Mouse (Mus musculus) limb, embryonic 14.5 days (tissue): ENCODE data around the gene Plekhg4. TPM values are rescaled to one million over a fixed set of nuclear protein-coding genes. Genes with fewer than 3 reads are reported as not detected.

ENCODE experiments used
- ATAC-seq: fragments of 200-750 bp; cut with Nextera tagmentation; 2 replicates; pipeline ENCODE4 v1.8.0; 2017; ENCODE audit warnings: low read depth, moderate number of reproducible peaks, moderate TSS enrichment; ENCODE audit not compliant: low FRiP score
- DNase-seq: peaks from one replicate; pipeline ENCODE4 v3.0.0-alpha.2; 2015; ENCODE audit warnings: low spot score
- H3K27ac ChIP-seq: fragments of 300-500 bp; sonication (generic); replicated peaks from 2 replicates; pipeline ENCODE4 v1.5.1; 2014; ENCODE audit warnings: low read depth, mild to moderate bottlenecking, low read length, moderate library complexity, mixed read lengths
- H3K27me3 ChIP-seq: fragments of 300-500 bp; sonication (generic); 2 replicates; pipeline ENCODE4 v1.6.1; 2014; ENCODE audit warnings: low read length, mixed read lengths; ENCODE audit not compliant: control insufficient read depth, insufficient read depth
- H3K36me3 ChIP-seq: fragments of 300-500 bp; sonication (generic); 2 replicates; pipeline ENCODE4 v1.6.1; 2014; ENCODE audit warnings: mild to moderate bottlenecking, low read length, moderate library complexity, mixed read lengths; ENCODE audit not compliant: control insufficient read depth, insufficient read depth
- H3K4me1 ChIP-seq: fragments of 300-500 bp; sonication (generic); 2 replicates; pipeline ENCODE4 v1.6.1; 2014; ENCODE audit warnings: antibody characterized with exemption, low read length, mixed read lengths; ENCODE audit not compliant: control insufficient read depth, insufficient read depth
- H3K4me2 ChIP-seq: fragments of 300-500 bp; sonication (generic); replicated peaks from 2 replicates; pipeline ENCODE4 v1.6.1; 2014; ENCODE audit warnings: low read depth, mild to moderate bottlenecking, low read length, moderate library complexity; ENCODE audit not compliant: severe bottlenecking
- H3K4me3 ChIP-seq: fragments of 300-500 bp; sonication (generic); replicated peaks from 2 replicates; pipeline ENCODE4 v1.5.1; 2014; ENCODE audit warnings: low read length
- H3K9ac ChIP-seq: fragments of 300-500 bp; sonication (generic); 2 replicates; pipeline ENCODE4 v1.6.1; 2014; ENCODE audit warnings: mild to moderate bottlenecking, low read depth, low read length, moderate library complexity; ENCODE audit not compliant: severe bottlenecking
- H3K9me3 ChIP-seq: fragments of 300-500 bp; sonication (generic); 2 replicates; pipeline ENCODE4 v1.6.1; 2016; ENCODE audit warnings: low read length; ENCODE audit not compliant: control insufficient read depth
- POLR2A ChIP-seq: fragments of 200-500 bp; IDR thresholded peaks from 2 replicates; pipeline ENCODE4 v1.8.0; 2012; ENCODE audit warnings: inconsistent platforms, mild to moderate bottlenecking, moderate library complexity, borderline replicate concordance; ENCODE audit not compliant: insufficient read depth, insufficient read length; ENCODE audit errors: extremely low read depth
- WGBS: fragments of 180-500 bp; shearing (Covaris S2); extraction: QIAGEN DNeasy Blood & Tissue Kit; methylation state at CpG from one replicate; pipeline ENCODE4 v1.1.7; 2014; 5-methylcytosine and 5-hydroxymethylcytosine counted together
- polyA plus RNA-seq, 2 experiments: library from polyadenylated mRNA; depleted of rRNA in 1 of 2; stranded (reverse) in 1 of 2; unstranded in 1 of 2; fragments of >200 nt; fragmentation: Nextera tagmentation in 1 of 2; extraction: Ambion mirVana in 1 of 2; gene quantifications; 2 replicates each; pipeline versions ENCODE4 v1.2.1 to v1.2.3; 2012 to 2014

Gene Plekhg4
- polyA plus RNA-seq, 2 experiments = 1.2 to 3.9 TPM

DNA sequence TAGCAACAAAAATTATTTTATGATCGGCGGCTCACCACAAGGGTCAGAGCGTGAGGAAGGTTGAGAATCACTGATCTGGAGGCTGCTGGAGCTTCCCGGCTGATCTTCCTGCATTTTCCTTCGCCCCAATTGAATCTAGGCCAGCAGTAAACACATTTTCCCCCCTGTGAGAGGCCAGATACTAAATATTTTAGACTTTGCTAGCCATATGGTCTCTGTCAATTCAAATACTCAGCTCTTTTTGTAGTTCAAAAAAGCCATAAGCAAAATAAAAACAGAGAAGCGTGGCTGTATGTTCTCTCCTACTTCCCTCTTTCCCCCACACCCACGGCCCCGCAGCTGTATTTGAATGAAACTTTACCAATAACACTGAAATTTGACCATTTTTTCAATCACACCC lies 30.4 kb downstream of the Plekhg4 start:
- Histone ChIP-seq H3K4me1 (no peaks in the 10 kb centered on the region; the same call in 1 of the 2 replicates), H3K9ac (no peak overlapping the region), H3K4me2 (no peak overlapping the region), H3K9me3 (0 out of 2 replicates have a peak, but pooled peaks cover 3% of the 10 kb centered on the region), H3K4me3 (no peak overlapping the region), H3K36me3 (no peaks in the 10 kb centered on the region), H3K27ac (no peak overlapping the region), H3K27me3 (no peaks in the 10 kb centered on the region)
- no peak for TF ChIP-seq POLR2A
- DNase-seq (no peak), ATAC-seq (no peak)
- 86% methylated on average over 8 of the region's 8 CpGs for WGBS

DNA sequence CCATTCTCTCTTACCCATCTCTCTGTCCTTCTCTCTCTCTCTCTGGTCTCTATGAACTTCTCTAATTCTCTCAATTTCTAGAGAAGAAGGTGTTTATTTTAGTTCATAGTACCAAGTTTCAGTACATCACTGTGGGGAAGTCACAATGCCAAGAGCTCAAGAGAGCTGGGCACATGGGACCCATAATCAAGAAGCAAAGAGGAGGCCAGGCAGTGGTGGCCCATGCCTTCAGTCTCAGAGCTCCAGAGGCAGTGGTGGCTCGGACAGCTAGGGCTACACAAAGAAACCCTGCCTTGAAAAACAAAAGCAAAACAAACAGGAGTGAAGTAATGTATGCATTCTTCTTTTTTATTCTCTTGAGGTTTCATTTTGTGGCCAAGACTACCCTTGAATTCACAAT lies 31.4 kb downstream of the Plekhg4 start:
- no peak for ATAC-seq
- Histone ChIP-seq H3K9ac (no peak overlapping the region), H3K4me2 (no peak overlapping the region), H3K4me3 (no peak overlapping the region), H3K27me3 (no peaks in the 10 kb centered on the region), H3K9me3 (0 out of 2 replicates have a peak, but pooled peaks cover 3% of the 10 kb centered on the region), H3K36me3 (no peaks in the 10 kb centered on the region), H3K4me1 (no peaks in the 10 kb centered on the region; the same call in 1 of the 2 replicates), H3K27ac (no peak overlapping the region)
- WGBS = 58% methylated on average over 1 of the region's 1 CpGs
- no peak for DNase-seq
- no peak for TF ChIP-seq POLR2A

DNA sequence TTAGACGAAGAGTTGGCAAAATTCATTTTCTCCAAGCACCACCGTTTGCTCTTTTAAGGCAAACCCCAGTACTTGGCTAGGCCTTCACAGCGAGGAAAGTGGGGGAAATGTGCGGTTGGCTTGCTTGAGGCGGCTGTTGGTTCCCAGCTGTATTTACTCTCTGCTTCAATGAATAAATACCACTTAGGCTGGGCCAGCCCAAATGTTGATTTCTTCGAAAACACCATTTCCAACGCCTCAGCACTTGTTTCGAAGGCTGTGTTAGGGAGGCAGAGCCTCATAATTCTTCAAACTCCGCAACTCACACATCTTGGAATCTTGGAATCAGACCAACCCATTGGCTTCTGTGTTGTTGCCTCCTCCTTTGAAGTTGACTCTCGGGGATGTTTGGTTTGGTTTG lies 33.3 kb downstream of the Plekhg4 start:
- Histone ChIP-seq H3K27me3 (no peaks in the 10 kb centered on the region), H3K4me1 (no peaks in the 10 kb centered on the region; the same call in 1 of the 2 replicates), H3K9me3 (no peaks in the 10 kb centered on the region), H3K4me2 (no peak overlapping the region), H3K4me3 (no peak overlapping the region), H3K27ac (no peak overlapping the region), H3K36me3 (no peaks in the 10 kb centered on the region), H3K9ac (no peak overlapping the region)
- 78% methylated on average over 10 of the region's 10 CpGs for WGBS
- no peak for TF ChIP-seq POLR2A
- ATAC-seq (no peak), DNase-seq (no peak)

DNA sequence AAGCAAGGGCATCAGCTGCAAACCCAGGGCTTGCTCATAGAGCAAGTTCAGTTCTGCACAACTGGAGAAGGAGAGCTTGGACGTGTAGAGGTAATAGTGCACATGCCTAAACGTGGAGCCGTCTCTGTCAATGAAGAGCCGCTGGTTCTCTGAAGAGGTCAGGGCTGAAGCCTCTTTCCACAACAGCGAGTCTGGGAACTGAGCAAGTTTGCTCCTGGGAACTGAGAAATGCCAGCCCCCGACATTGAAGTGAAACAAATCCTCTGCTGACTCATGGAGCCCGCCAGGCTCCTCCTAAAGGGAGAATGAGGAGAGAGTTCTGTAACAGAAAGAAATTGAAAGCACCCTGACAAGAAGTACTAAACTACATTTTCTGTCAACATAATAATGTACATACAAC lies 35.3 kb downstream of the Plekhg4 start:
- Histone ChIP-seq H3K4me3 (no peak overlapping the region), H3K9me3 (peaks cover 2% of the 10 kb centered on the region), H3K36me3 (no peaks in the 10 kb centered on the region), H3K4me2 (no peak overlapping the region), H3K27me3 (peaks cover 16% of the 10 kb centered on the region), H3K9ac (no peak overlapping the region), H3K4me1 (peaks cover under 1% of the 10 kb centered on the region), H3K27ac (no peak overlapping the region)
- no peak for TF ChIP-seq POLR2A
- 60% methylated on average over 7 of the region's 7 CpGs for whole genome bisulfite sequencing
- ATAC-seq (no peak), DNase-seq (no peak)

DNA sequence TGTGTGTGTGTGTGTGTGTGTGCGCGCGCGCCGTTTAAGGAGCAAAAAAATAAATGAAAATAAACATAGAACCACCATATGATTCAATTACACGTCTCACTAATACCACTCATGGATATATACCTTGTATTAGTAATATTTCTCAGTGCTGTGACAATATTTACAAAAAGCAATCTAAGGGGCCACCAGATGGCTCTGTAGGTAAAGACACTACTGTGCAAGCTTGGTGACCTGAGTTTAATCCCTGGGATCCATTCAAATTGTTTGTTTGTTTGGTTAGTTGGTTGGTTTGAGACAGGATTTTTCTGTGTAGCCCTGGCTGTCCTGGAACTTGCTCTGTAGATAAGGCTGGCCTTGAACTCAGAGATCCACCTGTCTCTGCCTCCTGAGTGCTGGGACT lies 36.9 kb downstream of the Plekhg4 start:
- Histone ChIP-seq H3K4me3 (no peak overlapping the region), H3K4me1 (peaks cover 4% of the 10 kb centered on the region), H3K36me3 (no peaks in the 10 kb centered on the region), H3K4me2 (no peak overlapping the region), H3K9me3 (peaks cover 4% of the 10 kb centered on the region), H3K27me3 (peaks cover 24% of the 10 kb centered on the region), H3K9ac (no peak overlapping the region), H3K27ac (no peak overlapping the region)
- TF ChIP-seq POLR2A = no peak
- ATAC-seq = no peak
- WGBS = 95% methylated on average over 6 of the region's 6 CpGs
- no peak for DNase-seq

DNA sequence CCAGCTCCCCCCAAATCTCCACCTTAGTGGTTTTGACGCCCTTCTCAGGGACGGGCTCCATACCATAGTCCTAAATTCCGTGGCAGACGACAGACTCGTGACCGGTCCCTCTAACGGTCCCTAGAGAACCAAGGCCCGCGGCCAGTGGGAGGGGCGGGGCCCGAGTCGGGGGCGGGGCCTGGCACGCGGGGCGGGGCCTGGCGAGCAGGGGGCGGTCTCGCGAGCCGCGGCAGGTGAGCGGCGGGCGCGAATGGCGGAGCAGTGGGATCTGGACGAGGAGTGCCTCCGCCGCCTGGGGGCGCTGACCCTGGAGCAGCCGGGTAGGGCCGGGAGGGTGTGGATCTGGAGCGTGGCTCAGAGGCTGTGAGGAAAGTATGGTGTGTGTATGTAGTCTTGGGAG lies 40.3 kb downstream of the Plekhg4 start, which contains the start of the genes Kctd19 and Lrrc36:
Kctd19 (minus strand) TSS at position 112 of the 400 bp plus-strand sequence.
Lrrc36 (plus strand) TSS at position 181 of the 400 bp plus-strand sequence.
- no peak for DNase-seq
- Histone ChIP-seq H3K9ac (no peak within 1 kb of the TSS), H3K9me3 (peaks cover 4% of the 10 kb centered on the region), H3K27me3 (peaks cover 32% of the 10 kb centered on the region), H3K27ac (no peak within 1 kb of the TSS), H3K4me2 (peak within 1 kb of the TSS; percentile 43), H3K4me3 (peak within 1 kb of the TSS; percentile 24), H3K4me1 (peaks cover 4% of the 10 kb centered on the region; the same call in 1 of the 2 replicates), H3K36me3 (no peaks in the 10 kb centered on the region)
- WGBS = 6% methylated on average over 24 of the region's 34 CpGs
- ATAC-seq = no peak
- no peak for TF ChIP-seq POLR2A
